Mouse (Mus musculus): ENCODE results near the gene Rabep1.
"Not testable (repeated sequence)": the region's sequence is repeated elsewhere in the genome, so short reads cannot be mapped to it uniquely, and the experiment has no call there.

Gene Rabep1

DNA sequence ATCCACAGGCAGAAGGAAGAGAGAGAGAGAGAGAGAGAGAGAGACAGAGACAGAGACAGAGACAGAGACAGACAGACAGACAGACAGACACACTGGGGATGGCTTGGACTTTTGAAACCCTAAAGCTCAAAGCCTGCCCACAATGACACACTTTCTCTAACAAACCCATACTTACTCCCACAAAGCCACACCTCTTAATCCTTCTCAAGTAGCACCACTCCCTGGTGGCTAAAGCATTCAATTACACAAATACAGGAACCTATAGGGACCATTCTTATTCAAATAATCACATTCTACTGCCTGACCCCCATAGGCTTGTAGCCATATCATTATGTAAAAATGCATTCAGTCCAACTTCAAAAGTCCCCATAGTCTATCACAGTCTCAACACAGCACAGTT lies 11.2 kb upstream of the Rabep1 start:
- DNase-seq = no peak

GRCm38 (mm10) chr11:70833831-70834230 lies 10.7 kb upstream of the Rabep1 start:
- no peak for DNase-seq

DNA sequence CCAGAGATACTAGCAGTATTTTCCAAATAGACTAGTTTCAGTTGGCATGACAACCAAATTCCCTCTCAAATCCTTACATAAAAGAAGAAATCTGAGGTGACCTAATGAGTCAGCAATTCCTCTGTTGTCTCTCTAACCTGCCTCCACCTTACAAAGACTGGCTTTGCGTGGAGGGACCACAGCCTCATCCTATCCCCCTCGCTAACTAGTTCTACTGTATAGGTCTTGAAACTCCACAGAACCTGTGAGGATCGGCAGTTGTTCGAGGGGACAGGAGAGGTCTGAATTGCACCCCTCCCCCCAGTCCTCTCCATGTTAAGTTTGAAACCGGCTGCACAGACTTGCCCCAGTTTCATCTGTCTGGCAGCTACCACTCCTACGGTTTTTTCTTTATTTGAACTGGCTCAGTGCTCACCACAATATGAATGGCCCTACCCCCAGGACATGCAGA lies 9.2 kb upstream of the Rabep1 start:
- DNase-seq = no peak

- no peak for DNase-seq
These were observed 7.5 kb upstream of the Rabep1 start for GRCm38 (mm10) chr11:70837031-70837430.

- DNase-seq = no peak
These were observed 6.0 kb upstream of the Rabep1 start for GRCm38 (mm10) chr11:70838610-70839009.

- peak; percentile 12 for DNase-seq
These were observed 1.6 kb upstream of the Rabep1 start for GRCm38 (mm10) chr11:70842983-70843382.

- DNase-seq = no peak
These were observed 652 bp upstream of the Rabep1 start for GRCm38 (mm10) chr11:70843701-70844551.

GRCm38 (mm10) chr11:70845457-70845978 lies 940 bp downstream of the Rabep1 start:
- DNase-seq = no peak

- DNase-seq = no peak
These were observed 1.5 kb downstream of the Rabep1 start for GRCm38 (mm10) chr11:70846029-70846428.

DNA sequence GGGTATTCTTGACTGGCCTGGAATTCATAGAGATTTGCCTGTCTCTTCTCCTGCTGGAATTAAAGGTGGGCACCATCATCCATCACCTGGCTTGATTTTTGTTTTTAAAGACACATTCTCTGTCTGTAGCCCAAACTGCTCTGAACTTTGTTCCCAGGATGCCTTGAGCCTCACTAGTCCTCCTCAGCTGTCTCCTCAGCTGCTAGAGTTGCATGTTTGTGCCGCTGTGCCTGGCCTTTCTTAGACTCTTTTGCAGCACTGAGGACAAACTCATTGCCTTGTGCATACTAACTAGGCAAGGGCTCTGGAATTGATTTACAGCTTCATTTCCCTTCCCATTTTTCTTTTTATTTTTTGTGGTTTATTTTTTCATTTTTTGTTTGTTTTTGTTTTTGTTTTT lies 15.8 kb downstream of the Rabep1 start:
- DNase-seq = no peak

DNA sequence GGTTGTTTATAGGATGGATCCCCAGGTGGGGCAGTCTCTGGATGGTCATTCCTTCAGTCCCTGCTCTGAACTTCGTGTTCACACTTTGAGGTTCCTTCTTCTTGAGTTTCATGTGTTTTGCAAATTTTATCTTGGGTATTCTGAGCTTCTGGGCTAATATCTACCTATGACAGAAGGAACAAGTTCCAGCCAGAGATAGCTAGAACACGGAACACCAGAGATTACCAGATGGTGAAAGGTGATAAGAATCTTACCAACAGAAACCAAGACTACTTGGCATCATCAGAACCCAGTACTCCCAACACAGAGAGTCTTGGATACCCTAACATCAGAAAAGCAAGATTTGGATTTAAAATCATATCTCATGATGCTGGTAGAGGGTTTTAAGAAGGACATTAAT lies 18.6 kb downstream of the Rabep1 start:
- DNase-seq = not testable (repeated sequence)

GRCm38 (mm10) chr11:70865223-70865622 lies 20.6 kb downstream of the Rabep1 start:
- no peak for DNase-seq

DNA sequence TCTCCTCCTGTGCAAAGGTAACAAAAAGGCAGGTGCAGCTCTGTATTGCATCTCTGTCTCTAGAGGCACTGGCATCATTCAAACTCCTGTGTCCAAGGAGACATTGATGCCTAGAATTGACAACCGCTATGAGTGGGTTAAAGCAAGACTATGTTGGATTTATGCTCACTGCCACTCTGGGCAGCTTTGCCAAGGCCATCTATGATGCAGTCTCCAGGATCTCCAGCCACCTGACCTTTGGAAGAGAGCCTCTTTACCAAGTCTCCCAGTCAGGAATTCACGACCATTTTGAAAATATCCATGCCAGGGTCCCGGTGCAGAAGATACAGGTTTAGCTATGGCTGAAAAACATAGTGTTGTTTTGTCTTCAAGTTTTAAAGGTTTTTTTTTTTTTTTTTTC lies 24.7 kb downstream of the Rabep1 start:
- DNase-seq = no peak

DNA sequence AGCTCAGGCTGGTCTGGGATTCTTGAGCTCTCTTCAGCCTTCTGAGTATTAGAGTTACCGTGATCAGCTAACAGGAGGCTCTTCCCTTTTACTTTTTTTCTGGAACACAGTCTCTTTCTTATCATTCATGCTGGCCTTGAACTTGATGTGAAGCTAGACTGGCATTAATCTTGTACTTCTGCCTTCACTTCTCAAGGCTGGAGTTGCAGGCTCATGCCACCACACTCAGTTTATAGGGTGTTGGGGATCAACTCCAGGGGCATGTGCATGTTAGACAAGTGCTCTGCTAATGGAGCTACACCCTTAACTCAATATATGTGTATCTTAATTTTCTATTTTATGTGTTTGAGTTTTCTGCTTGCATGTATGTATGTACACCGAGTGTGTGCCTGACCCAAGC lies 25.2 kb downstream of the Rabep1 start:
- DNase-seq = no peak

GRCm38 (mm10) chr11:70870407-70870806 lies 25.8 kb downstream of the Rabep1 start:
- no peak for DNase-seq

GRCm38 (mm10) chr11:70871110-70871509 lies 26.5 kb downstream of the Rabep1 start:
- no peak for DNase-seq

DNA sequence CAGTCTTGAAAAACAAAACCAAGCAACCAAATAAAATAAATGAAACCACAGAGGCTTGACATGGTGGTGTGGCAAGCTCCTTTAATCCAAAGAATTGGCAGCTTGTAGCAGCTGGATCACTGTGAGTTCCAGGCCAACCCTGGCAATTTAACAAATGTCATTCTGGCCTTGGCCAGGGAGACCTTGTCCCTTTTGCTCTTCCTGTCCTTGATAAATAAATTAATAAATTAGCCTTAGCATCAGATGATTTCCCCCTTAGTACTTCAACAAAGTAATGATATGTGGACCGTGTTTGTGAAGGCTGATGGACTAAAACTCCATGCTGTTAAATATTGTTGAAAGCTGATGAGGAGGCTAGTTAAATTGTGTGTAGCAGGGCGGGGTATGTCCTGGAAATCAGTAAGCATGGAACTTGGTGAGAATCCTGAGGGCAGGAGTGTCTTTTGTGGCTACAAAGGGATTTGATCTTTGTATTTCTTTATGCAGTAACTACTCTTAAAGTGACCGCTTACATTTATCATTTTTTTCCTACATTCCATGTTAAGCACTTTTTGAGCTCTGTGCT lies 27.3 kb downstream of the Rabep1 start:
- no peak for DNase-seq

DNA sequence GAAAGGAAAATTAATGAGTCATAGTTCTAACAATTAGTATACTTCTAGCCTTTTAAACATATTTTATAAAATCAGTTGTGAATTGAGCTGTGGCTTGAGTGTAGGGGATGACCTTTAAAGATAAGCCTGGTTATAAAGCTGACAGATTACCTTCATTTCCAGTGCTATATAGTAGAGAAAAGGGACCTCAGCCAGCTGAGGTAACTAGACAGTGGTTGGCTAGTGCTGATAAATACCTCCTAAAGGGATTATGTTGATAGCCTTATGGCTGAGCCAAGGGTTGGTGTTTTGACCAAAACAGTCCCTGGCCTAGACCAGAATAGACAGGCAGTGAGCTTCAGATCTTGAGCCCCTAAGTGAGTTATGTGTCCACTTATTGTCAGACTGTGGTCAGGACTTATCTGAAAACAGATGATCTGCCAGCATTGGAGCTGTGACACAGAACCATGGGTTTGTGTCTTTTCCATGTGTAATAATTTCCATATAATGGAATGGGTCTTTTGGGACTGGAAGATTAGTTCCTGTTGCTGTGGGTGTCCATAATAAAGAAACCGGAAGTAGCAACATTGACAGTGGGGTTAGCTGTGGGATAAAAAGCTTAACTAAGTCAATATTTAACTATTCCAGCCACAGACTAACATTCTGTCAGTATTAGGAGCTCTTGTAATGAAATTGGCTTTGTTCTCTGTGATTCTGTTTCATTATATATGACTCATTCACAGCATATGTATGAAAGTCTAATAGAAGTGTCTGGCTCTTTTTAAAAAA lies 29.5 kb downstream of the Rabep1 start:
- no peak for DNase-seq

GRCm38 (mm10) chr11:70877670-70878069 lies 33.1 kb downstream of the Rabep1 start:
- DNase-seq = no peak

DNA sequence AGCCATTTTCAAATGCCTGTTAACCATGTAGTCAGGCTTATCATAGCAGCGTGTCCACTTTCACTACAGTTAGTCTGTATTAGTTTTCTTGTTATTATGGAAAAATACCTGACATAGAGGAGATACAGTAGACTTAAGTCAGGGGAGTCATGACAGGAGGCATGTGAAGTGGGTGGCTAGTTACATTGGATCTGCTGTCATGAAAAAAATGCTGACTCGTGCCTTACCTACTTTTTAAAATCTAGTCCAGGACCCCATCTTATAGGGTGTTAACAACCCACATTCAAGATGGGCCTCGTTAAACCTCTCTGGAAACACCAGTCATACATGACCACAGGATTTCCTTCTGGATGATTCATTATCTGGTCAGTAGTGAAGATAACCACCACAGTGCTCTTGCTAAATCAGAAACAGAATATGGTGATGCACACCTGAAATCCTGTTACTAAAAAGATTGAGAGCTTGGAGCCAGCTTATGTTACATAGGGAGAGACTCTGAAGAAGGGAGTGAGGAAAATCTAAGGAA lies 38.4 kb downstream of the Rabep1 start:
- DNase-seq = no peak

DNA sequence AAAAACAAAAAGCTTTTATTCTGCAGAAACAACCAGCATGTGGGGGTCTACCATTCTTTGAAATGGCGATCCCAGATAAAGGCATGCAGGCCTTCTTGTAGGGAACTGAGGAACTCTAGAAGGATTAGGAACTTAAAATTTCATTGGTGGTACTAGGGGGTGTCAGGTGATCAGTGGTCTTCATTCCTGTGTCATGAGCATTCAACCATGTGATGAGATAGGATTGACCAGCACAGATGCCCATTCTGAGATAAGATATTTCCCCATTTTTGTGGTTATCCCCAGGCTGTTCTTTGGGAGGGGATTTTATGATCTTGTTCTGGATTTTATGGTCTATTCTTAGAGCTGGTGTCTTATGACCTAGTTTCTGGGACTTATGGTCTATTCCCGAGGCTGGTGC lies 46.1 kb downstream of the Rabep1 start:
- DNase-seq = no peak

DNA sequence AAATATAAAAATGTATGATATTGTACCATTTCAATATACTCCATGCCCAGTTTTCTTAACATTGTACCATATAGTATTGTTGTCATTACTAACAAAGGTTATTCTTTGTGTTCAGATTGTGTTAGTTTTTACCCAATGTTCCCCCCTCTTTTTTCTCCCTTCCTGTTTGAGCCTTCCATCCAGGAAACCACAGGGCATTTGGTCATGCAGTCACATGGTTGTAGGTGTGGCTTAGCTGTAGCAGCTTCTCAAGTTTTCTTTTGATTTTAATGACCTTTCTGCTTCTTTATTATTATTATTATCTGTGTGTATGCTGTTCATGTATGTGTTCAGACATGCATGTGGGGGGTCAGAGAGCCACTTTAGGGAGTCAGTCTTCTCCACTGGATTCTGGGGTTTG lies 47.0 kb downstream of the Rabep1 start:
- DNase-seq = no peak

DNA sequence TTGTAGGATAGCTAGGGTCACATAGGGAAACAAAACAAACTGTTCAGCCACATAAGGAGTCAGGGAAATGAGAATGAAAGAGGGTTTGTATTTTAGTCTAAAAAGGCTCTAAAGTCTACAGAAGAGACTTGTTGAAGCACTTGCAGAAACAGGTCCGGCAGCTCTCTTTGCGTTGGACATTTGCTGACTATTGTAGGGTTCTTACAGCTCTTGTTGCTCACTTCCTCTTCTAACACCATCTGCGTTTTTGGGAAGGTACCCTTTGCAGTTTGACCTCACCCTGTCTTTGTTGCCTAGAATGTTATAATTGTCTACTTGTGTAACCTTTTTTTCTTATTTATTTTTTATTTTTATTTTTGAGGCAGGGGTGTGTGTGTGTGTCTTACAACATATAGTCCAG lies 53.1 kb downstream of the Rabep1 start:
- DNase-seq = no peak
